Mouse (Mus musculus) hindbrain, embryonic 15.5 days (tissue): ENCODE measurements around the gene Nufip1. TPM values are rescaled to one million over a fixed set of nuclear protein-coding genes. Genes with fewer than 3 reads are reported as not detected.

ENCODE experiments used
- polyA plus RNA-seq: library from polyadenylated mRNA; unstranded; fragments of >200 nt; fragmentation: Nextera tagmentation; extraction: Ambion mirVana; gene quantifications from 2 replicates; pipeline ENCODE4 v1.2.1, GENCODE M21; 2015

Nufip1 gene
- polyA plus RNA-seq, 1 experiment from 2014 or later = 13.3 TPM

Other genes with a start within 250 kb of the Nufip1 start
- gene Kctd4, start 155.9 kb upstream of the Nufip1 start, polyA plus RNA-seq = 5.8 and 6.4 TPM in 2 replicates
- gene Gtf2f2, start 100.0 kb upstream of the Nufip1 start, polyA plus RNA-seq = 34.6 and 35.4 TPM in 2 replicates
- gene Gpalpp1, start 131 bp upstream of the Nufip1 start, polyA plus RNA-seq = 11.5 and 12.2 TPM in 2 replicates